Mouse (Mus musculus): ENCODE data around the gene 1700057G04Rik. TPM values are rescaled to one million over a fixed set of nuclear protein-coding genes. Genes with fewer than 3 reads are reported as not detected.

1700057G04Rik gene
- polyA plus RNA-seq, 1 experiment from 2014 or later, result not detected

GRCm38 (mm10) chr9:92276360-92276759 lies 32.8 kb upstream of the 1700057G04Rik start:
- Histone ChIP-seq H3K9ac (no peak overlapping the region), H3K27ac (replicated peaks) (no peak overlapping the region), H3K4me3 (no peak overlapping the region), H3K36me3 (no peaks in the 10 kb centered on the region), H3K4me1 (replicated peaks) (no peaks in the 10 kb centered on the region), H3K27me3 (no peaks in the 10 kb centered on the region), H3K4me2 (no peak overlapping the region), H3K9me3 (no peaks in the 10 kb centered on the region)
- 79% methylated on average over 7 of the region's 7 CpGs for WGBS
- ATAC-seq (ENCODE audit: low FRiP score, low read depth), result no peak

DNA sequence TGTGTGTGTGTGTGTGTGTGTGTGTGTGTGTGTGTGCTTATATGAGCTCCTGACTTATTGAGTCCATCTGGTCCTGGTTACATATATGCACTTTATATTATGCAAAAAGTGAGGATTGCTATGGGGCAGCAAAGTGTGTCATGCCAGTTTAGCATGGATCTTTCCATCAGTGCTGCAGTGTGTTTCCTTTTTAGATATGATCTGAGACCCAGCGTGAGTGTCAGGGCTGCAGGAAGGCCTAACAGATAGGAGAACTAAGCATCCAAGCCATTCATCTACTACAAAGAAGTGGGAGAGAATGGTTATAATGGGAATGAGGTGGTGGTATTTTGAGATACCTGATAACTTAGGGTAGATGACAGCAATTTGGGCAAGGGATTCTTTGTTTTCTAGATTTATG lies 29.1 kb upstream of the 1700057G04Rik start:
- H3K27ac ChIP-seq (replicated peaks), result no peak overlapping the region
- no peaks in the 10 kb centered on the region for H3K27me3 ChIP-seq
- H3K4me2 ChIP-seq, result no peak overlapping the region
- H3K9me3 ChIP-seq, result no peaks in the 10 kb centered on the region
- H3K4me3 ChIP-seq, result no peak overlapping the region
- H3K4me1 ChIP-seq (replicated peaks), result peaks cover 4% of the 10 kb centered on the region; the same call in 1 of the 2 replicates
- no peaks in the 10 kb centered on the region for H3K36me3 ChIP-seq
- WGBS, result 97% methylated on average over 1 of the region's 1 CpGs
- H3K9ac ChIP-seq, result no peak overlapping the region
- ATAC-seq (ENCODE audit: low FRiP score, low read depth), result no peak

DNA sequence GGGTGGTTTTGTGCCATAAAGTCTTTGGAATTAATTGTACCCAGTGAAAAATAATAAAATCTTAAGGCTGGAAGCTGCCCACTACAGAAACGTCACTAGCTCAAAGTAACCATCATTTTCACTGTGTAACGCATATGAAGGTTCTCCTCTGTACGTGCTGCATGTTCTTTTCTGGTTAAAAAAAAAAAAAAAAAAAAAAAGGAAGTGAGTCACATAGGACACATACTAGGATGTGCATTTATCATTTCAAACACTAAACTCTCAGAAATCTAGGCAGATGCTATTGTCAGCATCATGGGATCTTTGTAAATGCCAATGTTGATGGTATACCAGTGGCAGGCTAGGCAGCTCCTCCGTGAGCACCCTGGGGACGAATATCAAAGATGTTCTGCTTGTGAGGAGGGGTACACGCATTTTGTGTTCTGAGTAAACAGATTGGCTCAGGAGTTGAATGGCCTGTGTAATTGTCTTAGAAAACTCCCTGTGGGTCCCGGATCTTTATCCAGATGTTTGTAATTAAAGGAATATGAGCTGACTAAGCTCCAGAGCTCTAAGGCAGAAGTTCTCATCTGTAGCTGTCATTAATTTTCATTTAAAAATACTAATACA lies 26.5 kb upstream of the 1700057G04Rik start:
- Histone ChIP-seq H3K4me2 (peak overlapping the region; percentile 28), H3K9ac (no peak overlapping the region), H3K27me3 (no peaks in the 10 kb centered on the region), H3K4me3 (no peak overlapping the region), H3K27ac (replicated peaks) (no peak overlapping the region), H3K36me3 (no peaks in the 10 kb centered on the region), H3K4me1 (replicated peaks) (peaks cover 4% of the 10 kb centered on the region; the same call in 1 of the 2 replicates), H3K9me3 (no peaks in the 10 kb centered on the region)
- WGBS, result 30% methylated on average over 7 of the region's 7 CpGs
- peak; percentile 45; the same call in 1 of the 2 replicates for ATAC-seq (ENCODE audit: low FRiP score, low read depth)

- Histone ChIP-seq H3K4me1 (replicated peaks) (no peaks in the 10 kb centered on the region), H3K27me3 (no peaks in the 10 kb centered on the region), H3K27ac (replicated peaks) (no peak overlapping the region), H3K4me3 (no peak overlapping the region), H3K9ac (no peak overlapping the region), H3K4me2 (no peak overlapping the region), H3K9me3 (no peaks in the 10 kb centered on the region), H3K36me3 (no peaks in the 10 kb centered on the region)
- WGBS, result 86% methylated on average over 3 of the region's 3 CpGs
- ATAC-seq (ENCODE audit: low FRiP score, low read depth), result no peak
Observed at GRCm38 (mm10) chr9:92289675-92290074, 19.5 kb upstream of the 1700057G04Rik start.

DNA sequence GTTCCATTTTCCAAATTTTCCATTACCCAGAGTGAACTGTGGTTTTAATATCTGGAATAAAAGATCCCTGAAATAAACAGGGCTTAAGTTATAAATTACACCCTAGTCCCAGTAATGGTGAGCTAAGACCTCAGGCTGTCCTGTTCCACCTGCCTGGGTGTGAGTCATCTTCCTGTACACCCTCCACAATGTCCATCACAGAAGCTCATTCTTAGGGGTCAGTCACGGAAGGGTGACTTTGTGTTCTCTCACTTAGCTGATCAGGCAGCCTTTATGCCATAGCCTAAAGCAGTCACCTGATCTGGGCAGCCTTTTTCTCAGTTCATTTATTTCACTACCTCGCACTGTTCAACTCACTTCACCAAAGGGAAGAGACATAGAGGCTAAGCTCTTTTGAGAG lies 17.0 kb upstream of the 1700057G04Rik start:
- H3K4me3 ChIP-seq, result no peak overlapping the region
- H3K9ac ChIP-seq, result no peak overlapping the region
- no peaks in the 10 kb centered on the region for H3K27me3 ChIP-seq
- no peaks in the 10 kb centered on the region for H3K4me1 ChIP-seq (replicated peaks)
- no peak overlapping the region for H3K27ac ChIP-seq (replicated peaks)
- no peak overlapping the region for H3K4me2 ChIP-seq
- H3K9me3 ChIP-seq, result no peaks in the 10 kb centered on the region
- no peaks in the 10 kb centered on the region for H3K36me3 ChIP-seq
- ATAC-seq (ENCODE audit: low FRiP score, low read depth), result no peak
- WGBS, result 70% methylated on average over 2 of the region's 2 CpGs

DNA sequence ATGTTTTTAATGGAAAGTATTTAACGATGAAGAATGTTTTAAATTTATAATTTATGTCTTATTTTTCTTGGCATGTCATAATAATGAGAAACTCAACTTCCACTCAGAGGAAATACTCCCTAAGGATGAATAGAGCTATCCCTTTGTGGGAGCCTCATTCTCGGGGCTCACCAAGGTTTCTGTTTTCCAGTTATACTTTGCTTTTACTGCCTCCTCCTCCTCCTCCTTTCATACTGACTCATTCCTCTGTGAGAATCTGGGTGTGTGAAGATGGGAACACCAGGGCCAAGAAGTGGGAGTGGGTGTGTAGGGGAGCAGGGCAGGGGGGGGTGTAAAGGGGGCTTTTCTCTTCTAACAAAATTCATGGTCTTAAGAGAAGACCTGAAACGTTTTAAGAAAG lies 16.3 kb upstream of the 1700057G04Rik start:
- Histone ChIP-seq H3K36me3 (no peaks in the 10 kb centered on the region), H3K4me2 (no peak overlapping the region), H3K4me3 (no peak overlapping the region), H3K9ac (no peak overlapping the region), H3K27ac (replicated peaks) (no peak overlapping the region), H3K9me3 (no peaks in the 10 kb centered on the region), H3K4me1 (replicated peaks) (no peaks in the 10 kb centered on the region), H3K27me3 (no peaks in the 10 kb centered on the region)
- WGBS, result 75% methylated on average over 3 of the region's 3 CpGs
- ATAC-seq (ENCODE audit: low FRiP score, low read depth), result no peak

- no peaks in the 10 kb centered on the region for H3K27me3 ChIP-seq
- ATAC-seq (ENCODE audit: low FRiP score, low read depth), result no peak
- H3K4me1 ChIP-seq (replicated peaks), result no peaks in the 10 kb centered on the region
- no peak overlapping the region for H3K4me2 ChIP-seq
- H3K27ac ChIP-seq (replicated peaks), result no peak overlapping the region
- H3K4me3 ChIP-seq, result no peak overlapping the region
- H3K9me3 ChIP-seq, result no peaks in the 10 kb centered on the region
- H3K36me3 ChIP-seq, result no peaks in the 10 kb centered on the region
- no peak overlapping the region for H3K9ac ChIP-seq
- 90% methylated on average over 2 of the region's 2 CpGs for WGBS
Observed at GRCm38 (mm10) chr9:92293560-92294548, 15.3 kb upstream of the 1700057G04Rik start.

GRCm38 (mm10) chr9:92298288-92298687 lies 10.9 kb upstream of the 1700057G04Rik start:
- Histone ChIP-seq H3K27ac (replicated peaks) (no peak overlapping the region), H3K4me1 (replicated peaks) (no peaks in the 10 kb centered on the region), H3K9ac (no peak overlapping the region), H3K4me2 (no peak overlapping the region), H3K9me3 (no peaks in the 10 kb centered on the region), H3K4me3 (no peak overlapping the region), H3K36me3 (no peaks in the 10 kb centered on the region), H3K27me3 (no peaks in the 10 kb centered on the region)
- WGBS, result 67% methylated on average over 1 of the region's 1 CpGs
- ATAC-seq (ENCODE audit: low FRiP score, low read depth), result no peak

GRCm38 (mm10) chr9:92301213-92301612 lies 8.0 kb upstream of the 1700057G04Rik start:
- Histone ChIP-seq H3K4me3 (no peak overlapping the region), H3K36me3 (no peaks in the 10 kb centered on the region), H3K4me1 (replicated peaks) (no peaks in the 10 kb centered on the region), H3K27me3 (no peaks in the 10 kb centered on the region), H3K9ac (no peak overlapping the region), H3K27ac (replicated peaks) (no peak overlapping the region), H3K9me3 (no peaks in the 10 kb centered on the region), H3K4me2 (no peak overlapping the region)
- ATAC-seq (ENCODE audit: low FRiP score, low read depth), result no peak
- 67% methylated on average over 3 of the region's 3 CpGs for WGBS

DNA sequence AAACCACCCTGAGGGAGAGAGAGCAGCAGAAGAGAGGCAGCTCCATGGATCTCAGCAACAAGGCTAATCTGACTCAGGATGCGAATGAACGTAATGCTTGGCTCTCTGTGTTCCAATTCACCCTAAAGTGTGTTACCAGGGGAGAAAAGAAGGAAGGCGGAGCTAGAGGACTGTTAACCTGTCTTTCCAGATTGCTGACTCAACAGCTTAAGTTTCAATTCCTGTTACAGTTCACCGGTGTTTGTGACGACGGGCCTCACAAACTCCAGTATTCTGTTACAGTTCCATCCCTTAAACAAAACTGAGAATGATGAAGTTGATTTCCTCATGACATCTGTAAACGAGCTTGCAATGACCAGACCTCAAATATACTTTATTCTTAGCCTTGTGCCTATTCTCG lies 4.1 kb upstream of the 1700057G04Rik start:
- no peaks in the 10 kb centered on the region for H3K36me3 ChIP-seq
- 73% methylated on average over 8 of the region's 8 CpGs for WGBS
- no peaks in the 10 kb centered on the region for H3K27me3 ChIP-seq
- no peak overlapping the region for H3K4me2 ChIP-seq
- no peak overlapping the region for H3K9ac ChIP-seq
- H3K4me1 ChIP-seq (replicated peaks), result no peaks in the 10 kb centered on the region
- ATAC-seq (ENCODE audit: low FRiP score, low read depth), result no peak
- H3K27ac ChIP-seq (replicated peaks), result no peak overlapping the region
- H3K9me3 ChIP-seq, result no peaks in the 10 kb centered on the region
- no peak overlapping the region for H3K4me3 ChIP-seq

GRCm38 (mm10) chr9:92305620-92306220 lies 3.5 kb upstream of the 1700057G04Rik start:
- H3K4me1 ChIP-seq (replicated peaks), result no peaks in the 10 kb centered on the region
- H3K27ac ChIP-seq (replicated peaks), result no peak overlapping the region
- no peaks in the 10 kb centered on the region for H3K27me3 ChIP-seq
- 67% methylated on average over 8 of the region's 8 CpGs for WGBS
- no peaks in the 10 kb centered on the region for H3K9me3 ChIP-seq
- no peak overlapping the region for H3K4me2 ChIP-seq
- no peak overlapping the region for H3K4me3 ChIP-seq
- H3K36me3 ChIP-seq, result no peaks in the 10 kb centered on the region
- H3K9ac ChIP-seq, result no peak overlapping the region
- ATAC-seq (ENCODE audit: low FRiP score, low read depth), result no peak

- Histone ChIP-seq H3K27me3 (no peaks in the 10 kb centered on the region), H3K4me3 (no peak overlapping the region)
Observed at GRCm38 (mm10) chr9:92316791-92317190, 7.6 kb downstream of the 1700057G04Rik start.

More at GRCm38 (mm10) chr9:92316791-92317190, 7.6 kb downstream of the 1700057G04Rik start:
- Histone ChIP-seq H3K9ac (no peak overlapping the region), H3K27ac (replicated peaks) (no peak overlapping the region), H3K9me3 (no peaks in the 10 kb centered on the region), H3K36me3 (no peaks in the 10 kb centered on the region), H3K4me1 (replicated peaks) (no peaks in the 10 kb centered on the region), H3K4me2 (no peak overlapping the region)
- no peak for ATAC-seq (ENCODE audit: low FRiP score, low read depth)
- WGBS, result 91% methylated on average over 3 of the region's 3 CpGs
